Mouse (Mus musculus) ES-E14 (cell line): Measurements from ENCODE around the gene Dock9.

Source experiments
- HCFC1 ChIP-seq: IDR thresholded peaks from 2 replicates; pipeline ENCODE4 v1.6.1; 2012; ENCODE audit warnings: low read length, inconsistent platforms, borderline replicate concordance; ENCODE audit not compliant: insufficient read depth
- MAFK ChIP-seq: IDR thresholded peaks from 2 replicates; pipeline ENCODE4 v1.6.1; 2014; ENCODE audit warnings: mild to moderate bottlenecking, low read depth, low read length, inconsistent platforms; ENCODE audit not compliant: insufficient read depth
- ZC3H11A ChIP-seq: IDR thresholded peaks from 2 replicates; pipeline ENCODE4 v1.6.1; 2012; ENCODE audit warnings: low read depth, mild to moderate bottlenecking, inconsistent platforms, low read length, borderline replicate concordance
- ZNF384 ChIP-seq: IDR thresholded peaks from 2 replicates; pipeline ENCODE4 v1.6.1; 2012; ENCODE audit warnings: low read depth, low read length, inconsistent platforms

- no peak for TF ChIP-seq ZC3H11A
- TF ChIP-seq ZNF384: no peak
- TF ChIP-seq MAFK: no peak
- TF ChIP-seq HCFC1: no peak
Observed at GRCm38 (mm10) chr14:121789273-121789672, 8.4 kb downstream of the Dock9 start.
